Mouse (Mus musculus) cerebellum, adult 11 months (tissue): Measurements from ENCODE around the gene Selenof.

Source experiments
- DNase-seq: peaks from one replicate; pipeline ENCODE4 v3.0.0; 2022

Gene Selenof

GRCm38 (mm10) chr3:144570047-144570815 lies at the start of gene Selenof, which contains the start of gene Hs2st1:
TSS of gene Selenof (plus strand) at chr3:144570304.
TSS of gene Hs2st1 (minus strand) at chr3:144570181.
- DNase-seq, result peak; percentile 98

GRCm38 (mm10) chr3:144527918-144528317 lies 42.2 kb upstream of the Selenof start:
- DNase-seq, result no peak

- DNase-seq, result peak; percentile 42
Observed at GRCm38 (mm10) chr3:144531023-144531422, 39.1 kb upstream of the Selenof start.

- DNase-seq, result no peak
Observed at GRCm38 (mm10) chr3:144535056-144535455, 35.0 kb upstream of the Selenof start.

GRCm38 (mm10) chr3:144537078-144537855 lies 32.8 kb upstream of the Selenof start:
- no peak for DNase-seq

- no peak for DNase-seq
Observed at GRCm38 (mm10) chr3:144539051-144539450, 31.1 kb upstream of the Selenof start.

- DNase-seq, result no peak
Observed at GRCm38 (mm10) chr3:144540805-144541204, 29.3 kb upstream of the Selenof start.

- no peak for DNase-seq
Observed at GRCm38 (mm10) chr3:144541906-144542438, 28.1 kb upstream of the Selenof start.

GRCm38 (mm10) chr3:144545152-144545551 lies 25.0 kb upstream of the Selenof start:
- no peak for DNase-seq

- DNase-seq, result no peak
Observed at GRCm38 (mm10) chr3:144545832-144546231, 24.3 kb upstream of the Selenof start.

GRCm38 (mm10) chr3:144546490-144546889 lies 23.6 kb upstream of the Selenof start:
- no peak for DNase-seq

GRCm38 (mm10) chr3:144548186-144548845 lies 21.8 kb upstream of the Selenof start:
- DNase-seq, result no peak

- DNase-seq, result no peak
Observed at GRCm38 (mm10) chr3:144550036-144550435, 20.1 kb upstream of the Selenof start.

- no peak for DNase-seq
Observed at GRCm38 (mm10) chr3:144550659-144551058, 19.4 kb upstream of the Selenof start.

- no peak for DNase-seq
Observed at GRCm38 (mm10) chr3:144551416-144551815, 18.7 kb upstream of the Selenof start.

- DNase-seq, result no peak
Observed at GRCm38 (mm10) chr3:144553942-144554341, 16.2 kb upstream of the Selenof start.

GRCm38 (mm10) chr3:144554503-144554902 lies 15.6 kb upstream of the Selenof start:
- no peak for DNase-seq

GRCm38 (mm10) chr3:144555144-144555543 lies 15.0 kb upstream of the Selenof start:
- no peak for DNase-seq

GRCm38 (mm10) chr3:144556625-144557324 lies 13.3 kb upstream of the Selenof start:
- no peak for DNase-seq

- no peak for DNase-seq
Observed at GRCm38 (mm10) chr3:144558274-144558673, 11.8 kb upstream of the Selenof start.

- DNase-seq, result no peak
Observed at GRCm38 (mm10) chr3:144561511-144562250, 8.4 kb upstream of the Selenof start.

GRCm38 (mm10) chr3:144563916-144564315 lies 6.2 kb upstream of the Selenof start:
- no peak for DNase-seq
